Mouse (Mus musculus) hindbrain, embryonic 13.5 days (tissue): ENCODE measurements around the gene Tenm2. TPM values are rescaled to one million over a fixed set of nuclear protein-coding genes. Genes with fewer than 3 reads are reported as not detected.

Experiments used
- ATAC-seq: fragments of 200-750 bp; cut with Nextera tagmentation; 2 replicates; pipeline ENCODE4 v1.8.0; 2017; ENCODE audit warnings: moderate TSS enrichment; ENCODE audit not compliant: low FRiP score
- H3K27ac ChIP-seq: fragments of 300-500 bp; sonication (generic); 2 replicates; pipeline ENCODE4 v1.5.1; 2015; ENCODE audit warnings: inconsistent platforms, mild to moderate bottlenecking, moderate library complexity
- H3K27me3 ChIP-seq: fragments of 300-500 bp; sonication (generic); 2 replicates; pipeline ENCODE4 v1.6.1; 2015; ENCODE audit warnings: mild to moderate bottlenecking, inconsistent platforms
- H3K36me3 ChIP-seq: fragments of 300-500 bp; sonication (generic); 2 replicates; pipeline ENCODE4 v1.6.1; 2015; ENCODE audit warnings: mild to moderate bottlenecking, inconsistent platforms
- H3K4me1 ChIP-seq: fragments of 300-500 bp; sonication (generic); replicated peaks from 2 replicates; pipeline ENCODE4 v1.6.1; 2015; ENCODE audit warnings: inconsistent platforms
- H3K4me2 ChIP-seq: fragments of 300-500 bp; sonication (generic); 2 replicates; pipeline ENCODE4 v1.6.1; 2015; ENCODE audit warnings: inconsistent platforms, mild to moderate bottlenecking, moderate library complexity
- H3K4me3 ChIP-seq: fragments of 300-500 bp; sonication (generic); 2 replicates; pipeline ENCODE4 v1.5.1; 2015; ENCODE audit warnings: mild to moderate bottlenecking, inconsistent platforms
- H3K9ac ChIP-seq: fragments of 300-500 bp; sonication (generic); 2 replicates; pipeline ENCODE4 v1.6.1; 2015; ENCODE audit warnings: mild to moderate bottlenecking, inconsistent platforms
- H3K9me3 ChIP-seq: fragments of 300-500 bp; sonication (generic); 2 replicates; pipeline ENCODE4 v1.6.1; 2016; ENCODE audit warnings: inconsistent platforms
- WGBS: fragments of 180-500 bp; shearing (Covaris S2); methylation state at CpG from one replicate; pipeline ENCODE4 v1.1.7; 2015; 5-methylcytosine and 5-hydroxymethylcytosine counted together
- polyA plus RNA-seq: library from polyadenylated mRNA; unstranded; fragments of >200 nt; fragmentation: Nextera tagmentation; extraction: Ambion mirVana; gene quantifications from 2 replicates; pipeline ENCODE4 v1.2.1, GENCODE M21; 2015

Tenm2 gene
- polyA plus RNA-seq, 1 experiment from 2014 or later = 29.4 TPM

- no peak overlapping the region for H3K4me3 ChIP-seq
- peaks cover 9% of the 10 kb centered on the region for H3K36me3 ChIP-seq
- no peak overlapping the region for H3K9ac ChIP-seq
- peaks cover 9% of the 10 kb centered on the region; the same call in 1 of the 2 replicates for H3K4me1 ChIP-seq
- H3K9me3 ChIP-seq = no peaks in the 10 kb centered on the region
- ATAC-seq = no peak
- H3K4me2 ChIP-seq = no peak overlapping the region
- H3K27me3 ChIP-seq = no peaks in the 10 kb centered on the region
- H3K27ac ChIP-seq = no peak overlapping the region
- 72% methylated on average over 4 of the region's 4 CpGs for WGBS
These were observed 1066.0 kb downstream of the Tenm2 start for GRCm38 (mm10) chr11:36169738-36170137.

GRCm38 (mm10) chr11:36168921-36169537 is 1066.7 kb downstream of the Tenm2 start:
- Histone ChIP-seq H3K9ac (no peak overlapping the region), H3K36me3 (peaks cover 9% of the 10 kb centered on the region), H3K4me2 (no peak overlapping the region), H3K9me3 (no peaks in the 10 kb centered on the region), H3K27me3 (no peaks in the 10 kb centered on the region), H3K4me1 (peaks cover 9% of the 10 kb centered on the region; the same call in 1 of the 2 replicates), H3K4me3 (no peak overlapping the region), H3K27ac (no peak overlapping the region)
- ATAC-seq = no peak
- WGBS = 89% methylated on average over 6 of the region's 6 CpGs

GRCm38 (mm10) chr11:36167766-36168318 is 1067.9 kb downstream of the Tenm2 start:
- WGBS = 90% methylated on average over 10 of the region's 10 CpGs
- Histone ChIP-seq H3K9me3 (no peaks in the 10 kb centered on the region), H3K4me2 (no peak overlapping the region), H3K9ac (no peak overlapping the region), H3K4me3 (no peak overlapping the region), H3K27ac (no peak overlapping the region), H3K4me1 (peaks cover 4% of the 10 kb centered on the region; the same call in 1 of the 2 replicates), H3K27me3 (no peaks in the 10 kb centered on the region), H3K36me3 (peaks cover 9% of the 10 kb centered on the region)
- no peak for ATAC-seq

- Histone ChIP-seq H3K9me3 (no peaks in the 10 kb centered on the region), H3K36me3 (no peaks in the 10 kb centered on the region), H3K4me2 (no peak overlapping the region), H3K27me3 (no peaks in the 10 kb centered on the region), H3K27ac (no peak overlapping the region), H3K9ac (no peak overlapping the region), H3K4me1 (peaks cover 10% of the 10 kb centered on the region), H3K4me3 (no peak overlapping the region)
- WGBS = 89% methylated on average over 11 of the region's 11 CpGs
- no peak for ATAC-seq
These were observed 1072.2 kb downstream of the Tenm2 start for GRCm38 (mm10) chr11:36163580-36163979.

GRCm38 (mm10) chr11:36161765-36162321 is 1073.9 kb downstream of the Tenm2 start:
- Histone ChIP-seq H3K36me3 (no peaks in the 10 kb centered on the region), H3K27me3 (no peaks in the 10 kb centered on the region), H3K4me2 (no peak overlapping the region), H3K9ac (no peak overlapping the region), H3K4me3 (no peak overlapping the region), H3K27ac (peak overlapping the region; percentile 62), H3K4me1 (peaks cover 13% of the 10 kb centered on the region), H3K9me3 (no peaks in the 10 kb centered on the region)
- 54% methylated on average over 10 of the region's 10 CpGs for whole genome bisulfite sequencing
- ATAC-seq = 0 out of 2 replicates have a peak, but pooled peaks have one; percentile 39

GRCm38 (mm10) chr11:36153450-36153849 is 1082.3 kb downstream of the Tenm2 start:
- no peaks in the 10 kb centered on the region for H3K27me3 ChIP-seq
- no peak overlapping the region for H3K9ac ChIP-seq
- no peaks in the 10 kb centered on the region for H3K9me3 ChIP-seq
- WGBS = 49% methylated on average over 5 of the region's 5 CpGs
- no peak overlapping the region for H3K4me2 ChIP-seq
- no peak overlapping the region for H3K4me3 ChIP-seq
- ATAC-seq = no peak
- no peaks in the 10 kb centered on the region for H3K36me3 ChIP-seq
- no peak overlapping the region for H3K27ac ChIP-seq
- peaks cover 25% of the 10 kb centered on the region for H3K4me1 ChIP-seq

- Histone ChIP-seq H3K36me3 (no peaks in the 10 kb centered on the region), H3K9me3 (no peaks in the 10 kb centered on the region), H3K4me3 (no peak overlapping the region), H3K27ac (peak overlapping the region; percentile 69; the same call in 1 of the 2 replicates), H3K4me1 (peaks cover 22% of the 10 kb centered on the region), H3K9ac (no peak overlapping the region), H3K27me3 (no peaks in the 10 kb centered on the region), H3K4me2 (no peak overlapping the region)
- no peak for ATAC-seq
- 32% methylated on average over 9 of the region's 9 CpGs for WGBS
These were observed 1082.8 kb downstream of the Tenm2 start for GRCm38 (mm10) chr11:36153011-36153410.

GRCm38 (mm10) chr11:36152226-36152625 is 1083.5 kb downstream of the Tenm2 start:
- 12% methylated on average over 6 of the region's 6 CpGs for WGBS

GRCm38 (mm10) chr11:36149092-36149491 is 1086.7 kb downstream of the Tenm2 start:
- no peak overlapping the region for H3K9ac ChIP-seq
- H3K4me2 ChIP-seq = no peak overlapping the region
- ATAC-seq = no peak
- H3K4me1 ChIP-seq = peaks cover 28% of the 10 kb centered on the region
- WGBS = 88% methylated on average over 3 of the region's 3 CpGs
- H3K36me3 ChIP-seq = no peaks in the 10 kb centered on the region
- H3K27ac ChIP-seq = no peak overlapping the region
- H3K9me3 ChIP-seq = no peaks in the 10 kb centered on the region
- H3K27me3 ChIP-seq = no peaks in the 10 kb centered on the region
- H3K4me3 ChIP-seq = no peak overlapping the region

More at GRCm38 (mm10) chr11:36152226-36152625, 1083.5 kb downstream of the Tenm2 start:
- Histone ChIP-seq H3K4me1 (peaks cover 22% of the 10 kb centered on the region), H3K9ac (no peak overlapping the region), H3K36me3 (no peaks in the 10 kb centered on the region), H3K27me3 (no peaks in the 10 kb centered on the region), H3K9me3 (no peaks in the 10 kb centered on the region), H3K27ac (no peak overlapping the region), H3K4me3 (no peak overlapping the region), H3K4me2 (no peak overlapping the region)
- ATAC-seq = peak; percentile 37; the same call in 1 of the 2 replicates

GRCm38 (mm10) chr11:36145057-36145456 is 1090.7 kb downstream of the Tenm2 start:
- H3K9ac ChIP-seq = no peak overlapping the region
- 65% methylated on average over 12 of the region's 12 CpGs for WGBS

GRCm38 (mm10) chr11:36140411-36140810 is 1095.4 kb downstream of the Tenm2 start:
- ATAC-seq = peak; percentile 33; the same call in 1 of the 2 replicates
- 67% methylated on average over 10 of the region's 10 CpGs for WGBS
- H3K36me3 ChIP-seq = no peaks in the 10 kb centered on the region
- no peak overlapping the region for H3K9ac ChIP-seq
- H3K4me2 ChIP-seq = no peak overlapping the region
- no peak overlapping the region for H3K4me3 ChIP-seq
- no peaks in the 10 kb centered on the region for H3K9me3 ChIP-seq
- no peak overlapping the region for H3K27ac ChIP-seq
- no peaks in the 10 kb centered on the region for H3K27me3 ChIP-seq
- peaks cover 28% of the 10 kb centered on the region for H3K4me1 ChIP-seq

More at GRCm38 (mm10) chr11:36145057-36145456, 1090.7 kb downstream of the Tenm2 start:
- no peak for ATAC-seq
- Histone ChIP-seq H3K9me3 (no peaks in the 10 kb centered on the region), H3K27ac (no peak overlapping the region; the same call in 1 of the 2 replicates), H3K4me1 (peaks cover 11% of the 10 kb centered on the region), H3K36me3 (no peaks in the 10 kb centered on the region), H3K27me3 (no peaks in the 10 kb centered on the region), H3K4me3 (no peak overlapping the region), H3K4me2 (no peak overlapping the region)

GRCm38 (mm10) chr11:36139521-36139920 is 1096.2 kb downstream of the Tenm2 start:
- Histone ChIP-seq H3K4me1 (peaks cover 25% of the 10 kb centered on the region), H3K36me3 (no peaks in the 10 kb centered on the region), H3K9ac (no peak overlapping the region), H3K4me3 (no peak overlapping the region), H3K27ac (peak overlapping the region; percentile 10; the same call in 1 of the 2 replicates), H3K4me2 (no peak overlapping the region), H3K27me3 (no peaks in the 10 kb centered on the region), H3K9me3 (no peaks in the 10 kb centered on the region)
- ATAC-seq = no peak
- 63% methylated on average over 16 of the region's 16 CpGs for WGBS
